Mouse (Mus musculus) T-helper 2 cell (primary cell): ENCODE results near the gene Tspan15.

ENCODE experiments used
- in situ Hi-C: fragments of 300-600 bp; cut with MboI, MseI; formaldehyde crosslinking; loops from one replicate; pipeline ENCODE4 v1.15.1; 2025; ENCODE audit warnings: high pct_unique_total_duplicates

Tspan15 gene

GRCm38 (mm10) chr10:62230708-62231394, at the start of gene Tspan15:
Gene Tspan15 (minus strand): TSS chr10:62231251.
- in situ Hi-C loops: no loop called here

GRCm38 (mm10) chr10:62279671-62280070, 48.6 kb upstream of the Tspan15 start:
- in situ Hi-C loops: loop anchor here (10.0 kb wide), 1 partner anchor 135 kb away; no protein-coding TSS in a partner anchor

DNA sequence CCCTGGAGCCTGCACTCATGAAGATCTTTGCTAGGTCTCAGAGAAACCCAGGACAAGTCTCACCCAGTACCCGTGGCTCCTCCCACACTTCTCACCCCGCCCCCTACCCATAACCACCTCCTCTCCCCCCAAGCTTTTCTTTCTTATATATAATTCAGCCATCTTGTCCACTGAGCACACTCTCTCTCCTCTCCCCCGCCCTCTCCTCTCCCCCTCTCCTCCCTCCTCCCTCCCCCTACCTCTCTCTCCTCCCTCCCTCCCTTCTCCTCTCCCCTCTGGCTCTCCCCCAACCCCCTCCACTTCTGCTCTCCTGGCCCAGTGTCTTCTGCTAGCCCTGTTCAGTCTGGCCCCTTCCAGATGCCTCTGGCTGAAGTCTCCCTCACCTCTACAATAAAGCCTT, 48.0 kb upstream of the Tspan15 start:
- in situ Hi-C loops: loop anchor here (10.0 kb wide), 1 partner anchor 136 kb away; no protein-coding TSS in a partner anchor

DNA sequence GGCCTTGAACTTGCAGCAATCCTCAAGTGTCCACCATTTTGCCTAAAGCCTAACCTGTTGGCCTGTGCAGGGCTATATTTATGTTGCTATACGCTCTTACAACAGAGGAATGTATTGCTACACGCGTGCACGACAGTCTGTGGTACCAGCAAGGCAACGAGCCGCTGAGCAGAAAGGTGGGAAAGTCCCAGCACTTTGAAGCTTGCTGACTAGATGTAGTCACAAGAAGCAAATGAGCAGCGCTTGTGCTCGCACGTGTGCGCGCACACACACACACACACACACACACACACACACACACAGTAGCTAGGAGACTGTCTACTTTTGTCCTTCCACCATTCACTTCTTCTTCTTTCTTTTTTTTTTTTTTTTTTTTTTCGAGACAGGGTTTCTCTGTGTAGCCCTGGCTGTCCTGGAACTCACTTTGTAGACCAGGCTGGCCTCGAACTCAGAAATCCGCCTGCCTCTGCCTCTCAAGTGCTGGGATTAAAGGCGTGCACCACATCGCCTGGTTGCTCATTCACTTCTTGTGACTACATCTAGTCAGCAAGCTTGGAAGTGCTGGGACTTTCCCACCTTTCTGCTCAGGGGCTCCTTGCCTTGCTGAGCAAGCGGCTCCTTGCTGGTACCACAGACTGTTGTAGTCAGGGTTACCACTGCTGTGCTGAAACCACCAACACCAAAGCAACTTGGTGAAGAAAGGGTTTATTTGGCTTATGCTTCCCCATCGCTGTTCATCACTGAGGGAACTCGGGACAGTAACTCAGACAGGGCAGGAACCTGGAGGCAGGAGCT, 46.6 kb upstream of the Tspan15 start:
- in situ Hi-C loops: loop anchor here (10.0 kb wide), 1 partner anchor 137 kb away; no protein-coding TSS in a partner anchor

DNA sequence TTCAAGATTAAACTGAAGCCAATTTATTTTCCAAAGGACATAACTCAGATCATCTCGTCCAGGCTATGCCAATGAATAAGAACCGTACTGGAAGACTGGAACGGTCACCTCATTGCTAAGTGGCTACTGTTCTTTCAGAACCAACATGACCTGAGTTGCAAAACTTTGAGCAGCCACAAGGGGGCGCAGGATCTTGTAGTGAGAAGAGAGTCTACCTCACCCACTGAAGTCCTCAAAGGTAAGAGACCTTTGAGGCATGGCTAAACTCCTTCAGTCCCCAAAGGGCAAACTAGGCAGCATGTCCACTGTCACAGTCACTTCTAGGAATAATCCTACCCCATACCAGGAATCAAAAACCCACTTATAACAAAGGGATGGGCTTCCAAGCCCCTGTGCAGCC, 44.2 kb upstream of the Tspan15 start:
- in situ Hi-C loops: loop anchor here (10.0 kb wide), 1 partner anchor 140 kb away; no protein-coding TSS in a partner anchor

DNA sequence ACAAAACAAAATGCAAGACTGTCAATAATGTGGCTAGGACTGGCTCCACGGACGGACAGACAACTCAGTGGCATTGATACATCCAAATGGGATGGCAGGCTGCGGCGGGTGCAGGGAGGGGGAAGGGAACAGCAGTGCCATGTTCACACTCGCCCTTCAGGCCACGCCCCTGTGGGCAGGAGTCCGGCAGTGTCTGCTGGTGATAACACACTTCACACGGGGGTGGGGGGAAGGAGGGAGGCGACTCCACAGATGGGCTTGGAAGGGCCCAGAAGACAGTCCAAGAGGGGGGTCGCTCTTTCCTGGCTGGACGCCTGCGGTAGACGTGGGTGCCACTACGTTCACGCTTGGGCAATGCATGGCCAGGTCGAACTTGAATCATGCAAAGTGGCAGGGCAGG, 38.2 kb upstream of the Tspan15 start:
- in situ Hi-C loops: no loop called here

- in situ Hi-C loops: no loop called here
Observed at GRCm38 (mm10) chr10:62264299-62264698, 33.2 kb upstream of the Tspan15 start.

DNA sequence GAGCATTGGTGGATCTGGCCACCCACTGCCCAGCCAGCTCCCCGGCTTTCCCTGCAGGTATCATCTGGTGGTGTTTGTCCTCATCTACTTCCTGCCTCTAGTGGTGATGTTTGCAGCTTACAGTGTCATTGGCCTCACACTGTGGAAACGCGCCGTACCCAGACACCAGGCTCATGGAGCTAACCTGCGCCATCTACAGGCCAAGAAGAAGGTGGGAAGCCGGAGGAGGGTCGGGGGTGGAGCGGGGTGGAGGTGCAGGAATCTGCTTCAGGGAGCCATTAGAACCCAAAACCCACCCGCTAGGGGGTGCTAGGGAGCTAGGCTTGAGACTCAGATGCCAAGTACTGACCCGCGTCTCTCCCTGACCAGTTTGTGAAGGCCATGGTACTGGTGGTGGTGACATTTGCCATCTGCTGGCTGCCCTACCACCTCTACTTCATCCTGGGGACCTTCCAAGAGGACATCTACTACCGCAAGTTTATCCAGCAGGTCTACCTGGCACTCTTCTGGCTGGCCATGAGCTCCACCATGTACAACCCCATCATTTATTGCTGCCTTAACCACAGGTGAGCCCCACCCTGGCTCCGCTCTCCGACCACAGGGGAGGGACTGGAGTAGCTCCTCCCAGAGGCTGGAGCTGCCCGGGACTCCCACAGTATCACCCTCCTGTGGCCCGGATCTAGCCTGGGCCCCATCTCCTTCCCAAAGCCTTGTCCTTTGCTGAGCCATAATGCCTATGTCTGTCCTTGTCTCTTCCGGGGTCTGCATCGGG, 30.2 kb upstream of the Tspan15 start:
- in situ Hi-C loops: no loop called here

- in situ Hi-C loops: loop anchor here (10.0 kb wide), 1 partner anchor 1953 kb away; no protein-coding TSS in a partner anchor
Observed at GRCm38 (mm10) chr10:62258298-62258697, 27.2 kb upstream of the Tspan15 start.

DNA sequence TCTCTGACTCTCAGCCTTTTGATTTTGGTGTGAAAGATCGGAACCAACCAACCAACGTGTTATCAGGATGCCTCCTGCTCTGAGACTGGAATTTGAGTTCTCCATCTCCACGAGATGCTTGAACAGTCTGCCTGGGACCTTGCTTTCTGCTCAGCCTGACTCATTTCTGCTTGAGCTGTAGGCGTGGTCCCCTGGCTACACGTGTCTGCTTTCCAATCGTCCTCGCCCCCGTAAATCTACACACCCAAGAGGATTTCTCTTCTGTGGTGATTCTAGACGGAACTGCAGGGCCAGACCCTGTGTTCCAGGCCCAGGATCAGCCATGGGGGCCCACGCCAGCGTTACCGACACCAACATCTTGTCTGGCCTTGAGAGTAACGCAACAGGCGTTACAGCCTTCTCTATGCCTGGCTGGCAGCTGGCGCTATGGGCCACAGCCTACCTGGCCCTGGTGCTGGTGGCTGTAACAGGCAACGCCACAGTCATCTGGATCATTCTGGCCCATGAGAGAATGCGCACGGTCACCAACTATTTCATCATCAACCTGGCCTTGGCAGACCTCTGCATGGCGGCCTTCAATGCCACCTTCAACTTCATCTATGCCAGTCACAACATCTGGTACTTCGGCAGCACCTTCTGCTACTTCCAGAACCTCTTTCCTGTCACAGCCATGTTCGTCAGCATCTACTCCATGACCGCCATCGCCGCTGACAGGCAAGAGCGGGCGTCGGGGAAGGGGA, 21.6 kb upstream of the Tspan15 start:
- in situ Hi-C loops: loop anchor here (10.0 kb wide), 1 partner anchor 1948 kb away; no protein-coding TSS in a partner anchor

GRCm38 (mm10) chr10:62252000-62252488, 21.0 kb upstream of the Tspan15 start, which contains the start of gene Tacr2:
Gene Tacr2 (plus strand): TSS chr10:62252438.
- in situ Hi-C loops: loop anchor here (10.0 kb wide), 1 partner anchor 1947 kb away; no protein-coding TSS in a partner anchor

DNA sequence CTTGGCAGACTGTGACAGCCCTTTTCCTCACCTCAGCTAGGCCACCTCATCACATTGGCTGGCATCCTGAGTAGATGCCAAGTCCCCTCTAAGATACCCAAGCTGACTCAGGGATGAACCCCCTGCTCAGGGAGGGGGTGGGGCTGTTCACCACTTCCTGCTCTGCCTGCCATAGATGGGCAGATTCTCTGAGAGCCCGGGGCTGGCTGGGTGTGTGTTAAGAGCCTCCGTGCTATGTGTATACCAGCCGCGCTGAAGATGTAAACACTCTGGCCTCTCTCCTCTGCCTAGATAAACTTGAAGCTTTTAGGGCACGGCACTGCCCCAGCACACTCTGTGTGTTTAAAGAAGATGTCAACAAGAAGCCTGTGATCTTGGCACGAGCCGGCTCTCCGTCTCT, 16.8 kb upstream of the Tspan15 start:
- in situ Hi-C loops: no loop called here

DNA sequence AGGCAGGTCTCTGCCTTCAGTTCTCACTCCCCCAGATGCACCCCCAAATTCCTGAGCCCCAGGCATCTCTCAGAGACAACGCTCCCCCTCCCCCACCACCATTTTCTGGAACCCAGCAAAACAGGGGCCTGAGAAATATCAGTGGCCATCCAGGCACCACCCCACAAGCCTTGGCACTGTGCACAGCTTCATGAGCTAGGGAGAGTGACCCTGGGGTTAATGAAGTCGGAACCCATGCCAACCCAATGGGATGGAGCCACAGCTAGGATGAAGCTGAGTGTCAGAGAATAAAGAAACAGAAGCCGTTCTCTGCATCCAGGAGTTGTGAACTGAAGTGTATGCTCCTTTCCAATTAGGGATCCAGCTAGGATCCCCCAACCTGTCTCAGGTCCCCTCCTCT, 16.1 kb upstream of the Tspan15 start:
- in situ Hi-C loops: no loop called here

DNA sequence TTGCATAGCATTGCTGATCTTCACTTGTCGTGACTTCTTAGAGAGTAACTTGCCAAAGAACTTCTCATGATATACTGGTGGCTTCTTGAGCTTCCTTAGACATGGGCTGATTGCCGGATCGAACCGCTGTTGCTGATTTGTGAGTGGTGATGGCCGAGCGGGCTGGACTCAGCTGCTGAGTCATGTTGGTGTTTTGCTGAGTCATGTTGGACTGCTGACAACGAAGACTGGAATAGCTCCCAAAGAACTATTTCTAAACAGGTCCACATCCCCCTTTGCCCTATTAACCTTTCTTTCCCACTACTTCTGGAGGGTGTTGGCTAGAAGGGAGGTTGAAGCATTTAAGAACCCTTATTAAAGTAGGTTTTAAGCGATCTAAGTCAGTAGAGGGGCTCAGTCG, 13.0 kb upstream of the Tspan15 start:
- in situ Hi-C loops: no loop called here

- in situ Hi-C loops: no loop called here
Observed at GRCm38 (mm10) chr10:62242896-62243295, 11.8 kb upstream of the Tspan15 start.

DNA sequence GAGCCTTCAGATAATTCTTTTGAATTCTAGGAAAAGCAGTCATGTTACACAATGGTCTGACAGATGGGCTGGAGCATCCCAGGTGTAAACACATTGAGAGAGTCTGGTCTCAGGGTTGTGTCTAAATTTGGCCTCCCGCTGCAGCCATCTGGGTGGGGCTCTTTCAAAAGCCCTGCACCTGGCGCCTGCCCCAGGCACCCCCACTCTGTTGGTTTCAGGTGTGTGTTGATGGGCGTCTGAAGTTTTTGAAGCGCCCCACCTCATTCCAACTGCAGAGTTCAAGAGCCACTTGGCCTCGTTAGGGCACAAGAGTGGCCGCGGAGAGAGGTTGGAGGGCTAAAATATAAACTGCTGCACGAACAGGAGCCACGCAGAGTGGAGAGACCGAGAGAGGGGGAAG, 11.3 kb upstream of the Tspan15 start:
- in situ Hi-C loops: no loop called here

DNA sequence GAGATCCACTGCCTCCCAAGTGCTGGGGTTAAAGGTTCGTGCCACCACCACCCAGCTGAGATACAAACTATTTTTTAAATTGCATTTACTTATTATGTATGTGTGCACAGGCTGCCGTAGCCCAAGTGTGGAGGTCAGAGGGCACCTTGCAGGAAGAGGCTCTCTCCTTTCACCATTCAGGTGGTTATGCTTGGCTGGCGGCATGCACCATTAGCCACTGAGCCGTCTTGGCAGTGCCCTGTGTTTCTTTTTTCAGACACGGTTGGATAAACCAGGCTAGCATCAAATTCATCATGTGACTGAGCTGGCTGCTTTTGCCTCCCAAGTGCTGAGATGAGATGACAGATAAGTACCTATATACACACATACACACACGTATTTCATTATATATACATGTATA, 8.2 kb upstream of the Tspan15 start:
- in situ Hi-C loops: no loop called here

GRCm38 (mm10) chr10:62238688-62239087, 7.6 kb upstream of the Tspan15 start:
- in situ Hi-C loops: no loop called here

DNA sequence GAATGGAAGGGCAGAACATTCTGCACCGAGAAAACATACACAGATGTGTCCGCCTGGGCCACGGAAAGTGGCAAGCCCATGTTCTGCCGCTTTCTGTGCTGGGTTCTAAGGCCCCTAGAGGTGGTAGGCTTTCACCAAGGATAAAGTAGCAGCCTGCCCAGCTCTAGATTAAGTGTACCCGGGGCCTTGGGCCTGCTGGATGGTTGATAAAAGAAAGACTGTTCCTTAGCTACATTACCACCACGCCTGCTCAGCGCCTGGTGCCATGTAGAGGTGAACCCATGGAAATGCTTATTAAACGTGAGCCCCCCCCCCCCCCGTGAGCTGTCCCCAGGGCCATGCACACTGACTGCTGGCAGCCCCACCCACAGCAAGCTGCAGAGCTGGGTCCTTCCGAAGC, 6.2 kb upstream of the Tspan15 start:
- in situ Hi-C loops: no loop called here

DNA sequence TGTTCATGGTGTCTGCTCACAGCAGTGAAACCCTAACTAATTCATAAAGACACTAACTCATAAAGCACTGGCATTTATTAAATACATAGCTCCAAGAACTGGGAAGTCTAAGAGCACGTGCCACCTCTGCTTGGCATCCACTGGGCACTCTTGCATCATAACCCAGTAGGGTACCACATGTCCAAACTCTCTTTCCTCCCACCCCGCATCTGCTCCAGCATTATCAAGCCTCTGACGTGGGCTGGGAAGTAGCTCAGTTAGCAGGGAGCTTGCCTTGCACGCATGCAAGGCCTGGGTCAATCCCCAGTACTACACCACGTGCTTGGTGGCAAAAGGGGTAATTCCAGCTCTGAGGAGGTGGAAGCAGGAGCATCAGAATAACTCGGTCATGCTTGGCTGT, 5.1 kb upstream of the Tspan15 start:
- in situ Hi-C loops: no loop called here

DNA sequence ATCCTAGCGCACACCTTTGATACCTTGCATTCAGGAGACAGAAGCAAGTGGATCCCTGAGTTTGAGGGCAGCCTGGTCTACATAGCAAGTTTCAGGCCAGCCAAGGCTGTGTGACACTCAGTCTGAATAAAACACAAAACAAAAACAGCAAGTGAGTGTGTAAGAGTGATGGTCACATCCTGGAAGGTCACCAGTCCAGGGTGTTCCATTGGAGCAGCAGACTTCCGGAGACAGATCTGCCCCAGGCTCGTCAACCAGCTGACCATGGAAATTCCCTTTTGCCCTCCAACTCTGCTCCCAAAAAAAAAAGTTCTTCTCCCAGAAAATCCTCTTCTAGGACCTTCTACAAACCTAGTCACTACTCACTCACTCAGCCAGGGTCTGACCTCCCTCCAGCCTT, 760 bp upstream of the Tspan15 start:
- in situ Hi-C loops: no loop called here
